Mouse (Mus musculus) embryonic facial prominence, embryonic 15.5 days (tissue): ENCODE measurements around the gene Dnmbp. TPM values are rescaled to one million over a fixed set of nuclear protein-coding genes. Genes with fewer than 3 reads are reported as not detected.

Experiments
- ATAC-seq: fragments of 200-750 bp; cut with Nextera tagmentation; 2 replicates; pipeline ENCODE4 v1.8.0; 2017; ENCODE audit warnings: low read depth, moderate TSS enrichment; ENCODE audit not compliant: insufficient number of reproducible peaks, low FRiP score, low TSS enrichment
- H3K27ac ChIP-seq: fragments of 300-500 bp; sonication (generic); replicated peaks from 2 replicates; pipeline ENCODE4 v1.5.1; 2015; ENCODE audit warnings: mild to moderate bottlenecking, inconsistent platforms
- H3K27me3 ChIP-seq: fragments of 300-500 bp; sonication (generic); 2 replicates; pipeline ENCODE4 v1.6.1; 2015; ENCODE audit warnings: inconsistent platforms
- H3K36me3 ChIP-seq: fragments of 300-500 bp; sonication (generic); 2 replicates; pipeline ENCODE4 v1.6.1; 2015; ENCODE audit warnings: mild to moderate bottlenecking, inconsistent platforms
- H3K4me1 ChIP-seq: fragments of 300-500 bp; sonication (generic); 2 replicates; pipeline ENCODE4 v1.6.1; 2015; ENCODE audit warnings: inconsistent platforms
- H3K4me2 ChIP-seq: fragments of 300-500 bp; sonication (generic); replicated peaks from 2 replicates; pipeline ENCODE4 v1.6.1; 2015; ENCODE audit warnings: mild to moderate bottlenecking, inconsistent platforms
- H3K4me3 ChIP-seq: fragments of 300-500 bp; sonication (generic); replicated peaks from 2 replicates; pipeline ENCODE4 v1.5.1; 2015; ENCODE audit warnings: mild to moderate bottlenecking, inconsistent platforms
- H3K9ac ChIP-seq: fragments of 300-500 bp; sonication (generic); 2 replicates; pipeline ENCODE4 v1.6.1; 2015; ENCODE audit warnings: inconsistent platforms
- H3K9me3 ChIP-seq: fragments of 300-500 bp; sonication (generic); replicated peaks from 2 replicates; pipeline ENCODE4 v1.6.1; 2016; ENCODE audit warnings: inconsistent platforms
- WGBS: fragments of 180-500 bp; shearing (Covaris S2); methylation state at CpG from one replicate; pipeline ENCODE4 v1.1.7; 2015; 5-methylcytosine and 5-hydroxymethylcytosine counted together
- polyA plus RNA-seq: library from polyadenylated mRNA; unstranded; fragments of >200 nt; fragmentation: Nextera tagmentation; extraction: Ambion mirVana; gene quantifications from 2 replicates; pipeline ENCODE4 v1.2.1, GENCODE M21; 2015

Gene Dnmbp
- polyA plus RNA-seq: 19.2 and 19.4 TPM in 2 replicates

DNA sequence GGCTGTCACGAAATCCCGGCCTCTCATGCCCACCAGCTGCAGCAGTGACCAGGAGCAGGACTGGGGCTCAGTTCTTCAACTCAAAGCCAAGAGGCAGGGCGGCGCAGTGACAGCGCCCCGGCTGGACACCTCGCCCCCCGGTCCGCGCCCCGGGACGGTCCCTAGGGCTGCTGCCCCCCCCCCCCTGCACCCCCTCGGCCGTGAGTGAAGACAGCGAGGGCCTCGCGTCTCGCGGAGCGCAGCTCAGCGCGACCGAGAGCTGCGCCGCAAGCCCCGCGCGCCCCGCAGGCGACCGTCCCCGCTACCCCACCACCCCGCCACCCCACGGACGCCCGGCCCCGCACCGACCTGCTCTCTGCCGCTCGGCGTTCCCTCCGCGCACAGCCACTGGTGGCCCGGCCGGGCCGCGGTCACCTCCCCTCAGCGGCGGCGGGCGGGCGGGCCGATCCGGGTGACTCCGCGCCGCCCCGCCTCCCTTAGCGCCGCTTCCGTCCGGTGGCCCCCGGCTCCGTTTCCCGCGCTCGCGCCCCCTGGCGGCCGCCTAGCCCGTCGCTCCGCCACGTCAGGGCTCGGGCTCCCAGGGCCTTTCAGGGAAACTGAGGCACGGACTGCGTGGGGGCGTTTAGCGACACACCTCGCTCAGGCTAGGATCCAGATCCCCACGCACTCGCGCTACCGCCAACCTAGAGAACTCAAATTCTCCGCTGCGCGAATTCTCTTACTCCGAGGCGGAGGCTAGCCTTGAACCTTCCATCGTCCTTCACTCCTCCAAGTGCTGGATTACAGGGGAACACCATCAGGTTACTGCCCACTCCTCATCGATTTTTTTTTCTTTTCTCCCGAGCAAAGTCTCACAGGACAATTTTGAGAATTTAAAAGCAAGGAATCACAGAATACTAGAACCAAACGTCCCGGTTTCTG lies at the start of gene Dnmbp:
Gene Dnmbp (minus strand): TSS at position 423 of the 921 bp plus-strand sequence.
- H3K27ac ChIP-seq: peak within 1 kb of the TSS; percentile 61
- peak within 1 kb of the TSS; percentile 69 for H3K4me3 ChIP-seq
- no peaks in the 10 kb centered on the region for H3K9me3 ChIP-seq
- peak; percentile 87 for ATAC-seq
- peak within 1 kb of the TSS; percentile 69 for H3K9ac ChIP-seq
- H3K36me3 ChIP-seq: no peaks in the 10 kb centered on the region
- peaks cover 14% of the 10 kb centered on the region for H3K4me1 ChIP-seq
- WGBS: 4% methylated on average over 79 of the region's 94 CpGs
- H3K4me2 ChIP-seq: peak within 1 kb of the TSS; percentile 65
- no peaks in the 10 kb centered on the region for H3K27me3 ChIP-seq

DNA sequence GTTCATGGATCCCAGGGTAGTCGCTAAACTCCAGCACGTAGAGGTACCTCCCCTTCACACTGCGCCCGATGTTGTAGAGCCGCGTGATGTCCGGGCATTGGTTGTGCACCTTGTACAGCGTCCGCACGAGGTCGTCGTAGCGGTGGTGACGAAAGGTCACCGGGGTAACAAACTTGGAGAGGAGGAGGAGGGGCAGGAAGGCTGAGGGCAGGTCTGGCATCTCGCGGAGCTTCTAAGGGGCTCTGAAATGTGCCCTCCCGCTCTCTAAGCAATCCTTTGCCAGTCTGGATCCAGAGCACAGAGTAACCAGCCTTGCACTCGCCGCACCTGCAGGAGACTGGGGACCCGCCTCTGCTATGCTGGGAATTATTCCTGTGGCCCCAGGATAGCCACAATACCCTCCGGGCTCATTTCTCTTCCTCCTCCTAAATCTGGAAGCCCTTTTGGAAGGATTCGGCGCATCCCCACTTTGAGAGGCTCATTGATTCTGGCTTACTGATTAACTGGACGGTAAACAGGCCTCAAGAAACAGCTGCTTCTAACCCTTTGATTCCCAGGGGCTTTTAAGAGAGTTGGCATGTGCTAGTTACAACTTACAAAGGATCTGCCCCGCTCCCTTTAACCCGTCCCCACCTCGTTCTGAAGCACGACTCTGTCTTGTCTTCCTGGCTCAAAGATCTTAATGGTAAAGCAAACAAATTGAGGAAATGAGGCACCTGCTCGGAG lies 46.2 kb upstream of the Dnmbp start, which contains the start of gene Cpn1:
Gene Cpn1 (minus strand): TSS at position 488 of the 726 bp plus-strand sequence.
- Histone ChIP-seq H3K9ac (no peak within 1 kb of the TSS), H3K27ac (no peak within 1 kb of the TSS), H3K4me2 (no peak within 1 kb of the TSS), H3K36me3 (no peaks in the 10 kb centered on the region), H3K9me3 (no peaks in the 10 kb centered on the region), H3K4me3 (no peak within 1 kb of the TSS), H3K4me1 (0 out of 2 replicates have a peak, but pooled peaks cover 5% of the 10 kb centered on the region), H3K27me3 (peaks cover 18% of the 10 kb centered on the region)
- ATAC-seq: no peak
- 17% methylated on average over 30 of the region's 30 CpGs for WGBS

DNA sequence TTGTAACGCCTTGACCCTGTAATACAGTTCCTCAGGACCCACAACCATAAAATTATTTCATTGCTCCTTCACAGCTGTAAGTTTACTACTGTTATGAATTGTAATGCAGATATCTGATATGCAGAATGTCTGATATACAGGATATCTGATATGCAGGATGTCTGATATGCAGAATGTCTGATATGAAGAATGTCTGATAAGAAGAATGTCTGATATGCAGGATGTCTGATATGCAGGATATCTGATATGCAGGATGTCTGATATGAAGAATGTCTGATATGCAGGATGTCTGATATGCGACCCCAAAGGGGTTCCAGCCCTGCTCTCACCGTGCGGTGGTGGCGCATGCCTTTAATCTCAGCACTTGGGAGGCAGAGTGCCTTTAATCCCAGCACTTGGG lies 42.0 kb upstream of the Dnmbp start:
- ATAC-seq: no peak
- WGBS: 83% methylated on average over 5 of the region's 5 CpGs
- Histone ChIP-seq H3K4me1 (0 out of 2 replicates have a peak, but pooled peaks cover 5% of the 10 kb centered on the region), H3K27me3 (peaks cover 15% of the 10 kb centered on the region), H3K27ac (no peak overlapping the region), H3K4me3 (no peak overlapping the region), H3K9ac (no peak overlapping the region), H3K4me2 (no peak overlapping the region), H3K9me3 (no peaks in the 10 kb centered on the region), H3K36me3 (no peaks in the 10 kb centered on the region)

DNA sequence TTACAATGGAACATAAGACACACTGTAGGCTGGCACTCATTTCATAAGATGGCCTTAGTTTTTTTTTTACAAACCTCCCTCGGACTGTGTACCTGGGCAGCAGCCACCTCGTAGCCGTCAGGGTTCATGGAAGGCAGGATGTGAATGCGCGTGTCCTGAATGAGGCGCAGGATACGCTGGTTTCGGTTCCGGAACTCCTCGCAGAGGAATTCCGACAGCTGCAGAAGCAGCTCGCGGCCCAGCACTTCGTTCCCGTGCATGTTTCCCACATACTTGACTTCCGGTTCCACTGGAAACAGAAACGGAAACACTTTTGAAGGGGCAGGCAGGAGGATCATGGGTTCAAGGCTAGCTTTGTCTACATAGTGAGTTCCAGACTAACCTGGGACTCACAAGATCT lies 40.7 kb upstream of the Dnmbp start:
- ATAC-seq: no peak
- Histone ChIP-seq H3K4me3 (no peak overlapping the region), H3K36me3 (no peaks in the 10 kb centered on the region), H3K27me3 (peaks cover 4% of the 10 kb centered on the region; the same call in 1 of the 2 replicates), H3K27ac (no peak overlapping the region), H3K9ac (no peak overlapping the region), H3K4me2 (no peak overlapping the region), H3K4me1 (no peaks in the 10 kb centered on the region), H3K9me3 (no peaks in the 10 kb centered on the region)
- WGBS: 92% methylated on average over 17 of the region's 17 CpGs

DNA sequence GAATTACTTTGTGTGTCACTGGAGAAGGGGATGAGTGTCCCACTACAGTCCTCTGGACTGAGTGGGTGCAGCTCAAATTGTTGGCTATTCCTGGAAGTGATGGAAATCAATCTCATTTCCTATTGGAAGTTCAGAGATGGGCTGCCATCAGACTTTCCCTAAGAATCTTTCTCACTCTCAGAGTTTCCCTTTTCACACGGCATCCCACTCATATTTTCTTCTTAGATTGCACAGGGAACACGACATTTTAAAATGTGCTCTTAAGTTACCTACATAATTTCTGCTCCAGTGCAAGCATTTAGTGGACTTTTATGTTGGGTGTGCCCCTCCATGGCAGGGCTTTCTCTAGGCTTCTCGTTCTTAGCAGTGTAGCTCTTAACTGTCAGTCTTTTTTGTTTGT lies 37.8 kb upstream of the Dnmbp start:
- Histone ChIP-seq H3K36me3 (no peaks in the 10 kb centered on the region), H3K4me2 (no peak overlapping the region), H3K4me3 (no peak overlapping the region), H3K27me3 (no peaks in the 10 kb centered on the region), H3K4me1 (no peaks in the 10 kb centered on the region), H3K27ac (no peak overlapping the region), H3K9ac (no peak overlapping the region), H3K9me3 (no peaks in the 10 kb centered on the region)
- no peak for ATAC-seq
- 71% methylated on average over 3 of the region's 3 CpGs for WGBS

DNA sequence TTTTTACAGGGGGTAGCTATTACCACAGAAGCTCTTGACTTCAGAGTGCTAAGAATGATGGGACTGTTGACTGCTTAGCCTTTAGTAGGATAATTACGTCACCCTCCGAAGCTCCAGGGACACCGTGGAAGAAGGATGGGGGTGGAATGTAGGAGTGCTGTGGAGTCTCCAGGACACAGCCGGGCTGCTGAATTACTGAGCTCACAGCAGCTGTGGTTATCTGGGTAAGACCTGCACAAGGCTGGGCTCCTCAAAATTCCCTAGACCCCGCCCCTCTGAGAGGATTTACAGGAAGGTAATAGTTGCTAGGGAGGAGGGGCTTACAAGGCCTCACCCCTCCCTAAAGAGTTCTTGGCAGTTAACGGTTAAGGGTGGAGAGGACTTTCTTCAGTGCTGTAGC lies 36.7 kb upstream of the Dnmbp start:
- Histone ChIP-seq H3K4me3 (no peak overlapping the region), H3K9me3 (no peaks in the 10 kb centered on the region), H3K9ac (no peak overlapping the region), H3K4me2 (no peak overlapping the region), H3K27ac (no peak overlapping the region), H3K27me3 (no peaks in the 10 kb centered on the region), H3K4me1 (no peaks in the 10 kb centered on the region), H3K36me3 (no peaks in the 10 kb centered on the region)
- 68% methylated on average over 6 of the region's 6 CpGs for WGBS
- no peak for ATAC-seq

DNA sequence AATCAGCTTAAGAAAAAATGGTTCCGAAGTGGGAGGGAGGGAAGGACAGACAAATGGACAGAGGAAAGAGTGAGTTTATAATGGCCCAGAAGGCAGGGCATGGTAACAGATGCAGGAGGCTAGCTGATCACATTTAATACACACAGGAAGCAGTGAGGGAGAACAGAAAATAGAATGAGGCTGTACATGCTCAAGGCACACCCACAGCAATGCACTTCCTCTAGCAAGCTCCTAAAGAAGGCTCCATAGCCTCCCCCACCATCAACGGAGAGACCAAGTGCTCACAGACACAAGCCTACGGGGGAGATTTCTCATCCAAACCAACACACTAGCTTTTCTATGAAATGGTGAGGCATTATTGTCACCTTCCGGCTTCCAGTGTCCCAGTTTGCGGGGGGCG lies 34.2 kb upstream of the Dnmbp start:
- no peak overlapping the region for H3K4me2 ChIP-seq
- no peaks in the 10 kb centered on the region for H3K4me1 ChIP-seq
- no peaks in the 10 kb centered on the region for H3K36me3 ChIP-seq
- H3K27me3 ChIP-seq: no peaks in the 10 kb centered on the region
- WGBS: 84% methylated on average over 6 of the region's 6 CpGs
- H3K4me3 ChIP-seq: no peak overlapping the region
- H3K9ac ChIP-seq: no peak overlapping the region
- no peak for ATAC-seq
- no peaks in the 10 kb centered on the region for H3K9me3 ChIP-seq
- H3K27ac ChIP-seq: no peak overlapping the region

DNA sequence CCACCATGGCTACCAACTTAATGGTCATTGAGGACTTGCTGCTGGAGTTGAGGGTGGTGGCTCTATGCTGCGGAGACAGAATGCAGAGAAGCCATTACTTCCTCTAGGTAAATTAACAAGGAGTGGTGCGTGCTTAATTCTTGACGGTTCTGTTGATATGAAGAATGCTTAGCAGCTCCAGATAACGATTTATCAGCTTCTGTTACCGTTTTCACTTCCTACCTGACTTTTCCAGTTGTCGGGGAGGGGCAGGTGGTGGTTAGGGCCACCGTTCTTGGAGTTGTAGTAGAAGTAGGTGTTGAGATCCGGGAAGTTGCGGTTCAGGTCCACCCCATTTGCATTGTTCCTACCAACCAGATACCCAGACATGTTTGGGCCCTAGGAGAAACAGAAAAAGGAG lies 33.7 kb upstream of the Dnmbp start:
- no peak for ATAC-seq
- H3K9ac ChIP-seq: no peak overlapping the region
- WGBS: 81% methylated on average over 9 of the region's 9 CpGs

DNA sequence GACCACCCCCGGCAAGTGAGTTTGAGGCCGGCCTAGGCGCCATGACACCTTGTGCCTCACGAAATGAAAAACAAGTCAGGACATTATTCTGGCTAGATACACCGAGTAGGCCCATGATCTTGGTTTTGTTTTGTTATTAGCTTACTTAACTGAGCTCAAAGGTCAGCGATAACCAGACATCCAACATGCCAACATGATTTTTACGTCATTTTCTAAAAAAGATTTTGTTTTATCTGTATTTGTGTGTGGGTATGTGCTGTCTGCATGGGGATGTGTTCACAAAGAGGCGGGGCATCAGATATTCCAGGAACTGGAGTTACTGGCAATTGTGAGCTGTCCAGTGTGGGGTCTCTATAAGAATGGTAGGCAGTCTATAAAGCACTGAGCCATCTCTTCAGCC lies 32.1 kb upstream of the Dnmbp start:
- Histone ChIP-seq H3K36me3 (no peaks in the 10 kb centered on the region), H3K4me1 (no peaks in the 10 kb centered on the region), H3K27me3 (no peaks in the 10 kb centered on the region), H3K27ac (no peak overlapping the region), H3K9me3 (no peaks in the 10 kb centered on the region), H3K9ac (no peak overlapping the region), H3K4me2 (no peak overlapping the region), H3K4me3 (no peak overlapping the region)
- no peak for ATAC-seq
- WGBS: 91% methylated on average over 8 of the region's 8 CpGs

More for the DNA sequence above, 33.7 kb upstream of the Dnmbp start:
- Histone ChIP-seq H3K4me1 (no peaks in the 10 kb centered on the region), H3K27me3 (no peaks in the 10 kb centered on the region), H3K27ac (no peak overlapping the region), H3K4me3 (no peak overlapping the region), H3K4me2 (no peak overlapping the region), H3K36me3 (no peaks in the 10 kb centered on the region), H3K9me3 (no peaks in the 10 kb centered on the region)

DNA sequence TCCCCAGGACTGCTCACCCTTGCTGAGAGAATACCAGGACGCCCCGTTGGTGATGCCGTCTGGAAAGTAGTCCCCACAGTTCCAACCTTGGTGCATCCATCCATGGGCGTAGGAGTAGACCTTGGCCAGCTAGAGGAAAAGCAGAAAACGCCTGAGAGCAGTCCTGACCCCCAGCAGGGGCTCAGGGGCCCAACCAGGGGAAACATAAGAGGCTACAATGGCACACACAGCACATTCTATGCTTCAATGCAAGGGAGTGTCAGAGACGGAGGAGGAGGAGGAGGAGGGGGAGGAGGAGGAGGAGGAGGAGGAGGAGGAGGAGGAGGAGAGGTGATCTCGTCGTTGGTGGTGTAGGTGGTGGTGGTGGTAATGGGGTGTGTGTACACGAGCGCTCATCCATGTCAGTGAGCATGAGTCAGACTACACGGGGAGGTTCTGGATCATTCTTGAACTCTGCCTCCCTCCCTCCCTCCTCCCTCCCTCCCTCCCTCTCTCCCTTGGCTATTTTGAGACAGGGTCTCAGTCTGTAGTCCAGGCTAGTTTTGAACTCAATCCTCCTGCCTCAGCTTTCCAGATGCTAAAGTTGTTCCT lies 28.5 kb upstream of the Dnmbp start:
- Histone ChIP-seq H3K36me3 (no peaks in the 10 kb centered on the region), H3K9me3 (no peaks in the 10 kb centered on the region), H3K4me3 (no peak overlapping the region), H3K9ac (no peak overlapping the region), H3K27me3 (no peaks in the 10 kb centered on the region), H3K27ac (no peak overlapping the region), H3K4me2 (no peak overlapping the region), H3K4me1 (no peaks in the 10 kb centered on the region)
- no peak for ATAC-seq
- 55% methylated on average over 11 of the region's 11 CpGs for WGBS

DNA sequence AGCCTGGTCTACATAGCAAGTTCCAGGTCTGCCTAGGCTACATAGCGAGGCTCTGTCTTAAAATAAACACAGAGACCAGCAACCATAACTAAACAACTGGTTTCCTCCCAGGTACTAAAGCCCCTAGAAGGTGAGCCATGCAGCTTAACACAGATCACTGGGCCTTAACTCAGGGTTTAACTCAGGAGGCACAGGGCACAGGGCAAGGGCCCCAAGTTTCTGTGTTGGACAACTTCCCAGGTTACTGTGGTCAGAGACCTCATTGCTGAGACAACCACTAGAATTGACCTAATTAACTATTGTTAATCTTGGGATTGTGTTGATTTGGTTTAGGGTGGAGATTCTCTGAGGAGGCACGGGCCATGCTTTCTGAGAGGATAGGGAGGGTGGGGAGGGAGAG lies 26.5 kb upstream of the Dnmbp start:
- Histone ChIP-seq H3K9ac (no peak overlapping the region), H3K4me3 (no peak overlapping the region), H3K27ac (no peak overlapping the region), H3K9me3 (no peaks in the 10 kb centered on the region), H3K27me3 (no peaks in the 10 kb centered on the region), H3K4me1 (no peaks in the 10 kb centered on the region), H3K4me2 (no peak overlapping the region), H3K36me3 (no peaks in the 10 kb centered on the region)
- no peak for ATAC-seq
- 68% methylated on average over 2 of the region's 2 CpGs for WGBS
